Mouse (Mus musculus) liver, embryonic 13.5 days (tissue): ENCODE measurements around the gene Abl2. TPM values are rescaled to one million over a fixed set of nuclear protein-coding genes. Genes with fewer than 3 reads are reported as not detected.

Source experiments
- ATAC-seq: fragments of 200-750 bp; cut with Nextera tagmentation; 2 replicates; pipeline ENCODE4 v1.8.0; 2017; ENCODE audit warnings: low read depth, mild to moderate bottlenecking, moderate number of reproducible peaks, moderate library complexity
- DNase-seq: peaks from one replicate; pipeline ENCODE4 v3.0.0; 2022
- H3K27ac ChIP-seq: fragments of 300-500 bp; sonication (generic); 2 replicates; pipeline ENCODE4 v1.5.1; 2015; ENCODE audit warnings: moderate library complexity, mild to moderate bottlenecking, inconsistent platforms
- H3K27me3 ChIP-seq: fragments of 300-500 bp; sonication (generic); 2 replicates; pipeline ENCODE4 v1.6.1; 2015; ENCODE audit warnings: mild to moderate bottlenecking, inconsistent platforms
- H3K36me3 ChIP-seq: fragments of 300-500 bp; sonication (generic); 2 replicates; pipeline ENCODE4 v1.6.1; 2015; ENCODE audit warnings: mild to moderate bottlenecking, inconsistent platforms
- H3K4me1 ChIP-seq: fragments of 300-500 bp; sonication (generic); replicated peaks from 2 replicates; pipeline ENCODE4 v1.6.1; 2015; ENCODE audit warnings: inconsistent platforms
- H3K4me2 ChIP-seq: fragments of 300-500 bp; sonication (generic); 2 replicates; pipeline ENCODE4 v1.6.1; 2015; ENCODE audit warnings: inconsistent platforms, mild to moderate bottlenecking, moderate library complexity
- H3K4me3 ChIP-seq: fragments of 300-500 bp; sonication (generic); replicated peaks from 2 replicates; pipeline ENCODE4 v1.5.1; 2015; ENCODE audit warnings: mild to moderate bottlenecking, inconsistent platforms
- H3K9ac ChIP-seq: fragments of 300-500 bp; sonication (generic); 2 replicates; pipeline ENCODE4 v1.6.1; 2015; ENCODE audit warnings: mild to moderate bottlenecking, inconsistent platforms
- H3K9me3 ChIP-seq: fragments of 300-500 bp; sonication (generic); replicated peaks from 2 replicates; pipeline ENCODE4 v1.6.1; 2016; ENCODE audit warnings: inconsistent platforms
- WGBS: fragments of 180-500 bp; shearing (Covaris S2); methylation state at CpG from one replicate; pipeline ENCODE4 v1.1.7; 2015; ENCODE audit not compliant: insufficient replicate concordance; 5-methylcytosine and 5-hydroxymethylcytosine counted together
- polyA plus RNA-seq: library from polyadenylated mRNA; unstranded; fragments of >200 nt; fragmentation: Nextera tagmentation; extraction: Ambion mirVana; gene quantifications from 2 replicates; pipeline ENCODE4 v1.2.1, GENCODE M21; 2015

Gene Abl2
- polyA plus RNA-seq, 1 experiment from 2014 or later = 1.5 TPM

DNA sequence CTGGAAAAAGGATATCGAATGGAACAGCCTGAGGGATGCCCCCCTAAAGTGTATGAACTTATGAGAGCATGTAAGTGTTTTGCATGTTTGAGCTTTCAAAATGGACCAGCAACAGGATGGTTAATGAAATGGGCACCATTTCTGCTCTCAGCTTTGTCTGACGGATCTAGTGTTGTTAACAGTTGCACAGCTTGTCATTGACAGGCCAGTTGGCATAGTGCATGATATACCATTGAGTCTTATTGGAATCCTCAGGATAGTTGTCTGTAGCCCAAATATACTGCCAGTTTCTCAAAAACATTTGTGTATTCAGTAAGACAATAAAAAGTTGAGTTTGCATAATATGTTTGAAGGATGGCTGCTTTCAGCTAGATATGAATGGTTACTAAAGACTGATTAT is 76.6 kb downstream of the Abl2 start:
- H3K9me3 ChIP-seq = 0 out of 2 replicates have a peak, but pooled peaks cover 3% of the 10 kb centered on the region
- peaks cover 52% of the 10 kb centered on the region for H3K36me3 ChIP-seq
- H3K4me1 ChIP-seq = no peaks in the 10 kb centered on the region
- H3K4me3 ChIP-seq = no peak overlapping the region
- 67% methylated on average over 2 of the region's 2 CpGs for WGBS
- no peak overlapping the region for H3K9ac ChIP-seq
- ATAC-seq (no peak), DNase-seq (no peak)
- no peaks in the 10 kb centered on the region for H3K27me3 ChIP-seq
- H3K27ac ChIP-seq = no peak overlapping the region
- H3K4me2 ChIP-seq = no peak overlapping the region

DNA sequence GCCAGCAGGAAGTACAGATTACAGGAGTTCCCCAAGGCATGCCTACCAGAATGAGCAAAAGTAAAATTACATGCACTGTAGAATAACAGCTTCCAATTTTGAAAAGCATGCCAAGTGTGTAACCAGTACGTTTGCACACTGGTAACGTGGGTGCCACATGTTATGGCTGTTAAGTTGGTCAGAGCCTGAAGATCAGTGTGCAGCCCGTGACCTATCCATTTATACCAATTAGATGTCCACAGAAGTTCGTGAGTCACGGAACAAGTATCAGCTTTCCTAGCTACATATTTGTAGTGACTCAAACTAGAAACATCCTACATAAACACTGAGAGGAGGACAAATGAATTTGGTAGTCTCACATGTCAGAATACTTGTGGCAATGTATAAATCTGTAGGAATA is 80.9 kb downstream of the Abl2 start:
- Histone ChIP-seq H3K27ac (no peak overlapping the region), H3K4me2 (no peak overlapping the region), H3K36me3 (peaks cover 50% of the 10 kb centered on the region), H3K27me3 (no peaks in the 10 kb centered on the region), H3K9ac (no peak overlapping the region), H3K4me1 (peaks cover 16% of the 10 kb centered on the region), H3K4me3 (no peak overlapping the region), H3K9me3 (no peaks in the 10 kb centered on the region)
- DNase-seq (no peak), ATAC-seq (no peak)
- WGBS = 83% methylated on average over 5 of the region's 5 CpGs

DNA sequence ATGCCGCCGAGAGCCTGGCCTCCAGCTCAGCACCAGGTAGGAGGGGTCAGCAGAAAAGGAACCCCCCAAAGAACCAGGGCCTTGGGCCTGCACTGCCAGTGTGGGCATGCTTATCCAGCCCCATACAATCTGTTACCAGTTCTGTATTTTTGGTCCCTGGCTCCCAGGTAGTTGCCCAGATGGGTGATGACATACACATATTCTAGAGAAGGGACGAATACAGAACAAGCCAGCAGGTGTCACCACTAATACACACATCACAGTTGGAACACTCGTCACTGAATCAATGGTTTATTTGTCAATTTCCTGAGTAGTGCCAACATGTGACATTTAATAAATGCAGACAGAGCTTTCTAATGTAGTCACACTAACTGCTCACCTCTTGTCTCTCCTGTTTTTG is 82.0 kb downstream of the Abl2 start:
- no peak for ATAC-seq
- H3K27ac ChIP-seq = no peak overlapping the region
- H3K9ac ChIP-seq = no peak overlapping the region
- peaks cover 16% of the 10 kb centered on the region for H3K4me1 ChIP-seq
- H3K36me3 ChIP-seq = peaks cover 44% of the 10 kb centered on the region
- H3K9me3 ChIP-seq = no peaks in the 10 kb centered on the region
- 77% methylated on average over 4 of the region's 4 CpGs for WGBS
- H3K4me3 ChIP-seq = no peak overlapping the region
- no peak overlapping the region for H3K4me2 ChIP-seq
- no peaks in the 10 kb centered on the region for H3K27me3 ChIP-seq
- no peak for DNase-seq

DNA sequence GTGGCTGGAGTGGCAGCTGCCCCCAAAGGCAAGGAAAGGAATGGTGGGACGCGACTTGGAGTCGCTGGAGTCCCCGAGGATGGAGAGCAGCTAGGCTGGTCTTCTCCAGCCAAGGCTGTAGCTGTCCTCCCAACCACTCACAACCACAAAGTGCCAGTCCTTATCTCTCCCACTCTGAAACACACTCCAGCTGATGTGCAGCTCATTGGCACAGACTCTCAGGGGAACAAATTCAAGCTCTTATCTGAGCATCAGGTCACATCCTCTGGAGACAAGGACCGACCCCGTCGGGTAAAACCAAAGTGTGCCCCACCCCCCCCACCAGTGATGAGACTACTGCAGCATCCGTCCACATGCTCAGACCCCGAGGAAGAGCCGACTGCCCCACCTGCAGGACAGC is 83.2 kb downstream of the Abl2 start:
- Histone ChIP-seq H3K4me2 (no peak overlapping the region), H3K9ac (no peak overlapping the region), H3K9me3 (no peaks in the 10 kb centered on the region), H3K27ac (no peak overlapping the region), H3K4me1 (peaks cover 16% of the 10 kb centered on the region), H3K36me3 (peaks cover 47% of the 10 kb centered on the region), H3K27me3 (no peaks in the 10 kb centered on the region), H3K4me3 (no peak overlapping the region)
- DNase-seq = no peak
- WGBS = 53% methylated on average over 10 of the region's 10 CpGs
- peak; percentile 26; the same call in 1 of the 2 replicates for ATAC-seq

DNA sequence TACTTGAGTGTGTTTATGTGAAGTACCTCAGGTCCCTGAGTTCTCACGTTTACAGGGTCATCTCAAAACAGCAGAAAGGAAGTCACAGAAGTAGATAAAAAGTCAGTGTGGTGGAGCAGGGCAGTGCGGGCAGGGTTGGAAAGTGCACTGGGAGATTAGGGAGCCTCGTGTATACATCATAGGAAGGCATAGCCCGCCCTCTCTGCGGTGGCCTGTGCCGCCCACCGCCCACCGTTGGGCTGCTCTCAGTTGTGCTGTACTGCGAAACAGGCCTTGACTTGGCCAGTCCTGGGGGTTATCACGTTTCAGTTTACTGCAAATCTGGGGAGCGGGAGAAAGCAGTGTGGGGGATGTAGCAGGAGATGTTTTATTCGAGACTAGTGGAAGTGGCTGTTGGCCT is 84.2 kb downstream of the Abl2 start:
- H3K27ac ChIP-seq = no peak overlapping the region
- WGBS = 51% methylated on average over 12 of the region's 12 CpGs
- no peaks in the 10 kb centered on the region for H3K27me3 ChIP-seq
- H3K9me3 ChIP-seq = no peaks in the 10 kb centered on the region
- H3K4me2 ChIP-seq = no peak overlapping the region
- ATAC-seq (no peak), DNase-seq (no peak)
- H3K9ac ChIP-seq = no peak overlapping the region
- peaks cover 16% of the 10 kb centered on the region for H3K4me1 ChIP-seq
- no peak overlapping the region for H3K4me3 ChIP-seq
- peaks cover 46% of the 10 kb centered on the region for H3K36me3 ChIP-seq

DNA sequence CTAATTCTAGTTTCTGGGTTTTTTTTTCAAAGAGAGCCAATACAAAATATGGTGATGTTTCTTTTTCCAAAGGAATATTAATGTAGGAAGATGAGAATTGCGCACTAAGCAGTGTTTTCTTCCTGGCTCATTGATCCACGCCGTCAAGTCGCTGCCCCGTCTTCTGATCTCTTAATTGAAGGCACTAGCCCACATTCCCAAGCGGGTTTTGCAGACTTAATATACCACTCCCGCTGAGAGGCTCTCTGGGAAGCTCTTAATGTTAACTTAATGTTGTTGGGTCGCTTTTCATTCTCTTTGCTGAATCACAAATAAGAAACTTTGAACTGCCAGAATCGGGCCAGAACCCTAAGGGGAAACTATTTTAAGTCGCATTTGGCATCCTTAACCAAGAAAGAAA is 85.5 kb downstream of the Abl2 start:
- Histone ChIP-seq H3K4me1 (peaks cover 21% of the 10 kb centered on the region), H3K9ac (no peak overlapping the region), H3K36me3 (peaks cover 46% of the 10 kb centered on the region), H3K4me2 (no peak overlapping the region), H3K4me3 (no peak overlapping the region), H3K9me3 (no peaks in the 10 kb centered on the region), H3K27ac (no peak overlapping the region), H3K27me3 (no peaks in the 10 kb centered on the region)
- ATAC-seq (no peak), DNase-seq (no peak)
- 80% methylated on average over 10 of the region's 10 CpGs for WGBS

DNA sequence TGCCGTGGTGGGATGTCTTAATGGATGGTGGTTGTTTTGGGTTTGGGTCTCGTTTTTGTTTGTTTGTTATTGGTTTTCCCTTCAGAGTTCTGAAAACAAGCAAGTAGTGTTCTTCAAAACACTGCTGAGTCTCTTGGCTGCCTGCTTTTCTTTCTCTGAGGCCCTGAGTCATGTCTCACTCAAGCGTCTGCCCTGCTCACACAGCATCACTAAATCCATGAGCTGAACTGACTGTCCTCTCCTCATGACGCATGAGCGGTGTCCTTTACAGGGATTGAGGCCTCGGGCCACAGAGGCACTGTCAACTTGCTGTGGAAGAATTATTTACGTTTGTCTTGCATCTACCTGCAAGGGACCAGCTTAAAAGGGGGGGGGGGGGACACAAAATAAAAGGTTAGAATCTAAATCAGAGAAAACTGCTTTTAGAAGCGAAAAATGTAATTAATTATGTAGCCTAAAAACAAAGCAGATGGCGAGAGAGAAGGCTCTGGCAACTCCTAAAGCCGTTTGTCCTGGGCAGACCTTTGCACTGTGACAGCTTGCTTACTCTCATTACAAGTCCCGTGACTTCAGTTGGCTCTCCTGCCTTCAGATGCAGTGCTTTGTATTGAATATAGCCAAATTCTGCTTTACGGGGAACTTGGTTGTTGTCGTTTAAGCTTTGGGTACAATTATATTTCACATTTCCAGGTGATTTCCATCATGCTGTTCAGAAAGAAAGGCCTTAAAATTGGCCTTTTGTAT is 86.4 kb downstream of the Abl2 start:
- H3K9me3 ChIP-seq = no peaks in the 10 kb centered on the region
- ATAC-seq (no peak), DNase-seq (no peak)
- no peak overlapping the region for H3K4me2 ChIP-seq
- peaks cover 43% of the 10 kb centered on the region for H3K36me3 ChIP-seq
- 76% methylated on average over 13 of the region's 13 CpGs for WGBS
- no peaks in the 10 kb centered on the region for H3K27me3 ChIP-seq
- no peak overlapping the region for H3K4me3 ChIP-seq
- H3K9ac ChIP-seq = no peak overlapping the region
- H3K4me1 ChIP-seq = peaks cover 21% of the 10 kb centered on the region
- no peak overlapping the region for H3K27ac ChIP-seq

DNA sequence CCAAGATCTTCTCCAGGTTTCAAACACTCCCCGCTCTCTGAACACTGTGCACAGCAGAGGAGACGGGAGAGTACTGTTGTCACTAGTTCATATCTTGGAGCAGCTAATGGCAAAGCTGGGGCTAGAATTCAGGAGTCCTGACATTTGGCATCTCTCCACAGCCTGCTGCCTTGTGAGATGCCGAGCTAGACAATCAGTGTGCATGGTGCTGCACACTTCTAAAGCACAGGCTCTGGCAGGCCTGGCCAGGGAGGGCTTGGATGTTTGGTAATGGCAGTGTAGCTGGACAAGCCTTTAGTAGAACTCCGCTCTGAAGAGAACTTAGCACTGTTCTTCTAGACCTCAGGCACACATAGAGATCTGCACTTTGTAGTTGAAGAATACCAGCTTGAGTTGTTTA is 87.4 kb downstream of the Abl2 start:
- no peak overlapping the region for H3K4me2 ChIP-seq
- no peak overlapping the region for H3K9ac ChIP-seq
- ATAC-seq (no peak), DNase-seq (no peak)
- no peak overlapping the region for H3K27ac ChIP-seq
- peaks cover 21% of the 10 kb centered on the region for H3K4me1 ChIP-seq
- H3K9me3 ChIP-seq = no peaks in the 10 kb centered on the region
- peaks cover 34% of the 10 kb centered on the region for H3K36me3 ChIP-seq
- no peaks in the 10 kb centered on the region for H3K27me3 ChIP-seq
- 75% methylated on average over 4 of the region's 4 CpGs for WGBS
- no peak overlapping the region for H3K4me3 ChIP-seq

DNA sequence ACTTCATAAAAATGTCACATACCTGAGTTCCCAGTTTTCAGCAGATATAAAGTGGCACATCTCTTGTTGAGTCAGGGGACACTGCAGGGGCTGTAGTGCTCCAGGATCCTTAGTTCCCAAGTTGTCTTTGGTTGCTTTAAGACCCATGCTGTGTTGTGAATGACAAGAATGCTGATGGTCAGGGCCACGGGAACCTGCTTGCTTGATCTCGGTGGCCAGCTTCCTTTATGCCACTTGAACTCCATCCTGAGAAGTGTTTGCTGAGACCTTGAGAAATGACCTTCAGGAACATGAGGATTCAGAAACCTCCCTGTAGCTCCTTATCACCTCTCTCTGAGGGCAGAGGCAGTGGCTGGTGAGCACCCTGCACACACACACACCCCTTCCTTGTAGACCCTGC is 90.1 kb downstream of the Abl2 start:
- H3K9me3 ChIP-seq = no peaks in the 10 kb centered on the region
- no peaks in the 10 kb centered on the region for H3K27me3 ChIP-seq
- 0 out of 2 replicates have a peak, but pooled peaks cover 7% of the 10 kb centered on the region for H3K4me1 ChIP-seq
- no peak overlapping the region for H3K27ac ChIP-seq
- H3K4me3 ChIP-seq = no peak overlapping the region
- 0 out of 2 replicates have a peak, but pooled peaks cover 8% of the 10 kb centered on the region for H3K36me3 ChIP-seq
- WGBS = 49% methylated on average over 2 of the region's 2 CpGs
- no peak overlapping the region for H3K9ac ChIP-seq
- DNase-seq = no peak
- H3K4me2 ChIP-seq = no peak overlapping the region
- ATAC-seq = no peak

DNA sequence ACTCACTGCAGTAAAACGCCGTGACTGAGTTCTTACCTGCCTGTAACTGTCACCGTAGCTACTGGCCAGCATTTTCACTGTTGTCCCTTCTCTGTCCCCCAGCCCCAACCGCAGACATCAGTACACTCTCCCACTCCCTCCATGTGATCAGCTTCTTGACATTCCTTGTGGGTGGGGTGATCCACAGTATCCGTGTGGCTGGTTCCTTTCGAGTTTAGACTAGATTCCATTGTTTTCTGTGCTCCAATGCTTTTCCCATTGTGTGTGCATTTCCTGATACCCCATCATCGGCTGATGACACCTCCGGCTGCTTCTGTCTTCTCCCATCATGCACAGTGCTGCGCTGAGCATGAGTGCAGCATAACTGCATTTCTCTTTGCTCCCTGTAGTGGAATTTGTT is 92.0 kb downstream of the Abl2 start:
- no peak overlapping the region for H3K9ac ChIP-seq
- 0 out of 2 replicates have a peak, but pooled peaks cover 7% of the 10 kb centered on the region for H3K4me1 ChIP-seq
- H3K4me2 ChIP-seq = no peak overlapping the region
- H3K27ac ChIP-seq = no peak overlapping the region
- ATAC-seq (no peak), DNase-seq (no peak)
- no peak overlapping the region for H3K4me3 ChIP-seq
- WGBS = 74% methylated on average over 9 of the region's 9 CpGs
- H3K27me3 ChIP-seq = no peaks in the 10 kb centered on the region
- H3K36me3 ChIP-seq = 0 out of 2 replicates have a peak, but pooled peaks cover 7% of the 10 kb centered on the region
- no peaks in the 10 kb centered on the region for H3K9me3 ChIP-seq

DNA sequence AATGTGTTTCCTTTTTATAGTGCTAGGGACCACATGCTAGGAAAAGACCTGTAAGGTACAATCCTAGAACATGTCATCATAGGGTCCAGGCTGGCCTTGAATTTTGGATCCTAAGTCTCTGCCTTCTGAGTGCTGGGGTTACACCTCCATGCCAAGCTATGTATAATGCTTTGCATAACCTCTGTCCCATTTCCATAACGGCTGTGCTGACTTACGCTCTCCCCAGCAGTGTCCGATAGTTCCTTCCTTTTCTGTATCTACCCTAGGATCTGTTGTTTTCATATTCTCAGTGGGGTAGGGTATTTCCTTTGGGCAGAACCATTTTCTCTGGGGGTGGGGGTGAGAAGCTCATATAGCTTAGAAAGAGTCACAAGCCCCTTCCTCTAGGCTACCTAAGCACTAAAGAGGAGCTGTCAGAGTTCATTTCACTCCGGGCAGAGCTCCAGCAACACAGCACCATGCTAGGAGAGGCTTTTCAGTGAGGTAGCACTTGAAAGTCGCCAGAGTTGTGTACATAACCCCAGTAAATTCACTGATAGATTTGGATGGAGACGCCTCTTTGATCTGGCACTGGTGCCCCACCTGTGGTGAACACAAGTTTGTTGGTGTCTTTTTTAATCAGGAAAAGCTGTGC is 93.7 kb downstream of the Abl2 start:
- Histone ChIP-seq H3K4me2 (no peak overlapping the region), H3K27me3 (no peaks in the 10 kb centered on the region), H3K36me3 (0 out of 2 replicates have a peak, but pooled peaks cover 3% of the 10 kb centered on the region), H3K4me1 (0 out of 2 replicates have a peak, but pooled peaks cover 11% of the 10 kb centered on the region), H3K4me3 (no peak overlapping the region), H3K27ac (no peak overlapping the region), H3K9ac (no peak overlapping the region), H3K9me3 (no peaks in the 10 kb centered on the region)
- ATAC-seq = no peak
- no peak for DNase-seq
- WGBS = 45% methylated on average over 6 of the region's 6 CpGs
